In the genomic region with DNA sequence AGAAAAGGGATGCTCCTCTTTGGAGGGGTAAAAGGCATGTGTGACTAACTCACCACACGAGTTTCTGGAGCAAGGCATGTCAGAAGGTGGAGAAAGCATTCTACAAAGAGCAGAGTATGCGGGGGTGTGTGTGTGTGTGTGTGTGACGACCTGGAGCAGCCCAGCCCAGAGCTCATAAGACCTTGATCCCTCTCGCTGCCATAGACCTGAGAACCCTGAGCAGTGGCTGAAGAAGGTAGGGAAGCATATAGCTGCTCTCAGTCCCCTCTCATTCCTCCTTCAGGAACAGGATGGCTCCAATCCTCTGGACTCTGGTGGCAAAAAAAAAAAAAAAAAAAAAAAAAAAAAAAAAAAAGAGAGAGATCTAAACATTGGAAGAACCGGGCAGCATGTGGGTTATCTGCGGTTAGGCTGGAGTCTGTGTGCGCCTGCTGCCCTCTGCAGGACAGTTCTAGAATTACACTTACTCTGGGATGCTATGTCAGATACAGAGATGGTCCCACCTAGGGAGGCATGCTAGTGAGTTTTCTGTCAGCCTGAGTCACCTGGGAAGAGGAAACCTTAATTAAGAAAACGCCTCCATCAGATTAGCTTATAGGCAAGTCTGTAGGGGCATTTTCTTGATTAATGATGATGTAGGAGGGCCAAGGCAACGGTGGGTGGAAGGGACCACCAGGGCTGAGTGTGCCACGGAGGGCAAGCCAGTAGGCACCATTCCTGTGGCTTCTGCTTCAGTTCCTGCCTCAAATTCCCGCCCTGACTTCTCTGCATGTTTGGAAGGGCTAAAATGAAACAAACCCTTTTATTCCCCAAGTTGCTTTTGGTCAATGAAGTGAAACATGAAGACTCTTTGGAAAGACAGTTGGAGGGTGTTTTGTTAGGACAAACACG, we compare ENCODE assay signal across 8 mouse cellular contexts. TPM values are rescaled to one million over a fixed set of nuclear protein-coding genes. Genes with fewer than 3 reads are reported as not detected.
A peak's percentile ranks its signal among the peaks of the same experiment; 100 is the strongest.
DNase-seq lines count a peak whose midpoint lies in the region; ATAC-seq lines count a peak whose summit lies in the region.

No protein-coding gene starts in this region.

- no peak overlapping the region for H3K4me2 ChIP-seq in intestine, embryonic 14.5 days (ENCODE audit: low read length)
- no peak overlapping the region for H3K4me2 ChIP-seq in midbrain, embryonic 16.5 days (ENCODE audit: low read length)
- no peak overlapping the region for H3K4me2 ChIP-seq in stomach, embryonic 14.5 days (replicated peaks; ENCODE audit: low read depth, low read length)

- H3K4me1 ChIP-seq in intestine, embryonic 14.5 days (replicated peaks; ENCODE audit: control insufficient read depth, insufficient read depth, low read length) = peaks cover 4% of the 10 kb centered on the region; the same call in 1 of the 2 replicates
- H3K4me1 ChIP-seq in midbrain, embryonic 16.5 days (ENCODE audit: control insufficient read depth, insufficient read depth, low read length) = peaks cover 19% of the 10 kb centered on the region; the same call in 1 of the 2 replicates
- H3K4me1 ChIP-seq in stomach, embryonic 14.5 days (ENCODE audit: control insufficient read depth, insufficient read depth, low read length) = peaks cover 14% of the 10 kb centered on the region

- H3K9me3 ChIP-seq in intestine, embryonic 14.5 days (ENCODE audit: control insufficient read depth, low read length) = no peaks in the 10 kb centered on the region
- no peaks in the 10 kb centered on the region for H3K9me3 ChIP-seq in midbrain, embryonic 16.5 days (replicated peaks; ENCODE audit: control insufficient read depth, low read length, poor library complexity, severe bottlenecking)
- H3K9me3 ChIP-seq in stomach, embryonic 14.5 days (ENCODE audit: control insufficient read depth, low read depth, low read length) = no peaks in the 10 kb centered on the region

- H3K27ac ChIP-seq in intestine, embryonic 14.5 days (ENCODE audit: low read depth) = no peak overlapping the region
- peak overlapping the region; percentile 68 for H3K27ac ChIP-seq in midbrain, embryonic 16.5 days (ENCODE audit: low read length)
- H3K27ac ChIP-seq in stomach, embryonic 14.5 days (ENCODE audit: low read length) = peak overlapping the region; percentile 21; the same call in 1 of the 2 replicates

- intact Hi-C loops in left cerebral cortex, postnatal 25 days (cut with DNase I) = loop anchor here (1.0 to 5.0 kb wide), 4 partner anchors 22 to 1022 kb away; no protein-coding TSS in a partner anchor

- no peak for ATAC-seq in intestine, embryonic 14.5 days (replicated peaks; ENCODE audit: low FRiP score, low TSS enrichment, low read depth)
- ATAC-seq in midbrain, embryonic 16.5 days = peak; percentile 26; the same call in 1 of the 2 replicates
- no peak; the same call in 1 of the 2 replicates for ATAC-seq in stomach, embryonic 14.5 days (ENCODE audit: insufficient number of reproducible peaks, insufficient read depth, low FRiP score, low read depth)

- 27% methylated on average over 12 of the region's 12 CpGs for WGBS in intestine, embryonic 14.5 days
- WGBS in midbrain, embryonic 16.5 days = 25% methylated on average over 12 of the region's 12 CpGs
- WGBS in stomach, embryonic 14.5 days = 26% methylated on average over 12 of the region's 12 CpGs

- H3K9ac ChIP-seq in intestine, embryonic 14.5 days (ENCODE audit: low read length) = no peak overlapping the region
- 0 out of 2 replicates have a peak overlapping the region, but pooled peaks have one; percentile 40 for H3K9ac ChIP-seq in midbrain, embryonic 16.5 days (ENCODE audit: low read depth, low read length)
- H3K9ac ChIP-seq in stomach, embryonic 14.5 days (replicated peaks; ENCODE audit: low read depth, low read length) = no peak overlapping the region

- DNase-seq in ovary, postnatal 36 days (ENCODE audit: low spot score) = peak; percentile 60
- no peak for DNase-seq in ovary, adult 18-20 months (ENCODE audit: low spot score)
- peak; percentile 80 for DNase-seq in cerebellum, adult 8-10 months
- peak; percentile 71 for DNase-seq in forelimb bud, embryonic 11.5 days (ENCODE audit: low read depth, low spot score)
- DNase-seq in intestine, embryonic 14.5 days (ENCODE audit: low spot score) = peak; percentile 89
- DNase-seq in left cerebral cortex, postnatal 25 days (ENCODE audit: low spot score in 2 of 2) = peak; percentile 88 to 94

- no peaks in the 10 kb centered on the region for H3K27me3 ChIP-seq in intestine, embryonic 14.5 days (replicated peaks; ENCODE audit: control insufficient read depth, insufficient read depth, low read length)
- no peaks in the 10 kb centered on the region for H3K27me3 ChIP-seq in midbrain, embryonic 16.5 days (ENCODE audit: control insufficient read depth, insufficient read depth, low read depth, low read length)
- H3K27me3 ChIP-seq in stomach, embryonic 14.5 days (ENCODE audit: control insufficient read depth, insufficient read depth, low read length) = no peaks in the 10 kb centered on the region

- peaks cover 43% of the 10 kb centered on the region for H3K36me3 ChIP-seq in intestine, embryonic 14.5 days (ENCODE audit: control insufficient read depth, insufficient read depth, low read length)
- peaks cover 11% of the 10 kb centered on the region for H3K36me3 ChIP-seq in midbrain, embryonic 16.5 days (ENCODE audit: control insufficient read depth, insufficient read depth, low read length)
- peaks cover 35% of the 10 kb centered on the region for H3K36me3 ChIP-seq in stomach, embryonic 14.5 days (ENCODE audit: control insufficient read depth, insufficient read depth, low read length)

- H3K4me3 ChIP-seq in intestine, embryonic 14.5 days (ENCODE audit: low read depth, low read length) = no peak overlapping the region
- no peak overlapping the region for H3K4me3 ChIP-seq in midbrain, embryonic 16.5 days (ENCODE audit: low read depth, low read length)
- no peak overlapping the region for H3K4me3 ChIP-seq in stomach, embryonic 14.5 days (ENCODE audit: low read depth, low read length)

RNA-seq across cellular contexts. Expression of a gene that starts 47.2 kb away (rescaled TPM):
- polyA plus RNA-seq in intestine, embryonic 14.5 days (2014; fragmentation: Nextera tagmentation; extraction: Ambion mirVana) = 11.5 and 12.1 TPM in 2 replicates
- total RNA-seq in left cerebral cortex, postnatal 25 days (2021) = 10 to 100 TPM; 62.3 to 66.1 TPM
- 38.4 and 38.6 TPM in 2 replicates for polyA plus RNA-seq in midbrain, embryonic 16.5 days (2015; fragmentation: Nextera tagmentation; extraction: Ambion mirVana)
- polyA plus RNA-seq in stomach, embryonic 14.5 days (2014; fragmentation: Nextera tagmentation; extraction: Ambion mirVana) = 24.9 and 30.5 TPM in 2 replicates
